Mouse (Mus musculus): ENCODE data around the gene Ace.

- TF ChIP-seq CTCF (IDR thresholded peaks at IDR 0.05; ENCODE audit: low read depth, low read length) (no peak), POLR2A (IDR thresholded peaks at IDR 0.05; ENCODE audit: borderline replicate concordance, low read depth, low read length) (no peak)
Measured at GRCm38 (mm10) chr11:105958566-105958965, 9.2 kb upstream of the Ace start.

Data from bone marrow macrophage, adult 2 months (primary cell).